Mouse (Mus musculus) lung, embryonic 15.5 days (tissue): ENCODE data around the gene Rftn1. TPM values are rescaled to one million over a fixed set of nuclear protein-coding genes. Genes with fewer than 3 reads are reported as not detected.

Experiments
- ATAC-seq: fragments of 200-750 bp; cut with Nextera tagmentation; 2 replicates; pipeline ENCODE4 v1.8.0; 2017; ENCODE audit warnings: moderate number of reproducible peaks, borderline replicate concordance; ENCODE audit not compliant: low FRiP score, low TSS enrichment; ENCODE audit errors: extremely low read depth
- H3K27ac ChIP-seq: fragments of 300-500 bp; sonication (generic); 2 replicates; pipeline ENCODE4 v1.5.1; 2015; ENCODE audit warnings: moderate library complexity, mild to moderate bottlenecking, inconsistent platforms
- H3K27me3 ChIP-seq: fragments of 300-500 bp; sonication (generic); 2 replicates; pipeline ENCODE4 v1.6.1; 2015; ENCODE audit warnings: inconsistent platforms
- H3K36me3 ChIP-seq: fragments of 300-500 bp; sonication (generic); 2 replicates; pipeline ENCODE4 v1.6.1; 2015; ENCODE audit warnings: inconsistent platforms
- H3K4me1 ChIP-seq: fragments of 300-500 bp; sonication (generic); 2 replicates; pipeline ENCODE4 v1.6.1; 2015; ENCODE audit warnings: inconsistent platforms
- H3K4me2 ChIP-seq: fragments of 300-500 bp; sonication (generic); 2 replicates; pipeline ENCODE4 v1.6.1; 2015; ENCODE audit warnings: inconsistent platforms, mild to moderate bottlenecking, moderate library complexity
- H3K4me3 ChIP-seq: fragments of 300-500 bp; sonication (generic); 2 replicates; pipeline ENCODE4 v1.5.1; 2015; ENCODE audit warnings: mild to moderate bottlenecking, inconsistent platforms
- H3K9ac ChIP-seq: fragments of 300-500 bp; sonication (generic); 2 replicates; pipeline ENCODE4 v1.6.1; 2015; ENCODE audit warnings: inconsistent platforms
- H3K9me3 ChIP-seq: fragments of 300-500 bp; sonication (generic); 2 replicates; pipeline ENCODE4 v1.6.1; 2016; ENCODE audit warnings: inconsistent platforms
- WGBS: fragments of 180-500 bp; shearing (Covaris S2); methylation state at CpG from one replicate; pipeline ENCODE4 v1.1.7; 2015; 5-methylcytosine and 5-hydroxymethylcytosine counted together
- polyA plus RNA-seq: library from polyadenylated mRNA; unstranded; fragments of >200 nt; fragmentation: Nextera tagmentation; extraction: Ambion mirVana; gene quantifications from 2 replicates; pipeline ENCODE4 v1.2.1, GENCODE M21; 2015

The Rftn1 gene
- polyA plus RNA-seq, 1 experiment from 2014 or later, result 18.4 TPM

DNA sequence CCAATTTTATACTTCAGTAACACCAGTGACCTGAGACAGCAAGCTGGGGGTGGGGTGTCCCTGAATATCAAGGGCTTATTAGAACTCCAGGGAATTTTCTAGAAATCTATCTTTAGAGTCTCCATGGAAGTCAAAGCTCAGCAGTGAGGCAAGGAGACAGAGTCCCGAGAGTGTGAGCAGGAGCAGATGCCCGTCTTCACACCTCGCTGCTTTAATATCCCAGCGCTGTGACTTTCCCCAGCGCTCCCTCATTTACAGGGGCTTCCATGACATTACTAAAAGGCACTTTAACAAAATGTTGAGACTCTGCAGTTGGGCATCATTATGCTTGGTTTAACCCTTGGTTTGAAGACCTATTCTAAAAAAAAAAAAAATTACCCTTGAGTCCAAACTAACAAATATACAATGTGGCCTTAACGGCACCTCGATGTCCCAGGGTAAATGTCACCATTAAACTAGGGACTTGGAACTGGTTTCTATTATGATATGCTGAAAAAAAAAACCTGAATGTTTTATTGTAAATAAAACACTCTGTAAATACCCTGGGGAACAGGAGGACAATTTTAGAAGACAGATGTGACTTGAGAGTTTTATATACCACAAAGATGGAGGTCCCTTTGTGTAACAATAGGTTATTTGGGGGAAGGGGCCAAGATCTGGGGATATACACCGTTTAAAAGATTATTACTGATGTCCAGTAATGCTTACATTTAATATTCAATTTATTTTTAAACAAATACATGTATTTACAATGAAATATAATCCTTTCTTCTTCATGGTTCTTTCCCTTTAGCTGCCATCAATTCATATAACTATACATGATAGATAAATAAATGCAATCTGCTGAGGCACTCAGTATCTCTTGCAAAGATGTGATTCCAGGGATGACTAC lies 123.4 kb downstream of the Rftn1 start:
- WGBS, result 87% methylated on average over 8 of the region's 8 CpGs

GRCm38 (mm10) chr17:50063832-50064627 lies 126.4 kb downstream of the Rftn1 start:
- 77% methylated on average over 13 of the region's 13 CpGs for WGBS
- H3K9ac ChIP-seq, result no peak overlapping the region
- H3K4me1 ChIP-seq, result no peaks in the 10 kb centered on the region
- no peak overlapping the region for H3K4me2 ChIP-seq
- no peak overlapping the region for H3K4me3 ChIP-seq
- H3K27me3 ChIP-seq, result no peaks in the 10 kb centered on the region
- ATAC-seq, result no peak
- no peaks in the 10 kb centered on the region for H3K36me3 ChIP-seq
- no peaks in the 10 kb centered on the region for H3K9me3 ChIP-seq
- no peak overlapping the region for H3K27ac ChIP-seq

More for the DNA sequence above, 123.4 kb downstream of the Rftn1 start:
- Histone ChIP-seq H3K36me3 (no peaks in the 10 kb centered on the region), H3K4me1 (0 out of 2 replicates have a peak, but pooled peaks cover 6% of the 10 kb centered on the region), H3K4me3 (no peak overlapping the region), H3K9ac (no peak overlapping the region), H3K27me3 (no peaks in the 10 kb centered on the region), H3K27ac (no peak overlapping the region), H3K9me3 (no peaks in the 10 kb centered on the region), H3K4me2 (no peak overlapping the region)
- ATAC-seq, result no peak

DNA sequence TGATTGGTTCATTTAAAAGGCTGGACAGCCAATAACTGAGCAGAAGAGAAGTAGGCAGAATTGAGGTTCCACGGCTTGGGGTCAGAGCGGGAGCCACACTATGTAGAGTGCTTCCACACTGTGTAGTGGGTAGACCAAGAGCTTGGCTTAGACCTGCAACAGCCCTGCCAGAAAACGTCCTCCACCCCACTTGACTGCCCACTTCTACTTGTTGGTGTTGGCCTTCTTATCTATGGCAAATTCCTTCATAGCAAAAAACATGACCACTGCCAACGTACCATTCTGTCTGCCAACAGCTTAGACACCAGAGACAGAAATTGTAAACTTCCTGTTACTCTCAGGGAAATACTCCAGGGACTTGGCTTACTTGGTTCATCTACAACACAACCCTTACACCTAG lies 127.8 kb downstream of the Rftn1 start:
- Histone ChIP-seq H3K4me3 (no peak overlapping the region), H3K9ac (no peak overlapping the region), H3K4me2 (no peak overlapping the region), H3K27ac (no peak overlapping the region; the same call in 1 of the 2 replicates), H3K27me3 (no peaks in the 10 kb centered on the region), H3K4me1 (no peaks in the 10 kb centered on the region), H3K36me3 (no peaks in the 10 kb centered on the region), H3K9me3 (no peaks in the 10 kb centered on the region)
- no peak for ATAC-seq
- WGBS, result 49% methylated on average over 4 of the region's 4 CpGs

DNA sequence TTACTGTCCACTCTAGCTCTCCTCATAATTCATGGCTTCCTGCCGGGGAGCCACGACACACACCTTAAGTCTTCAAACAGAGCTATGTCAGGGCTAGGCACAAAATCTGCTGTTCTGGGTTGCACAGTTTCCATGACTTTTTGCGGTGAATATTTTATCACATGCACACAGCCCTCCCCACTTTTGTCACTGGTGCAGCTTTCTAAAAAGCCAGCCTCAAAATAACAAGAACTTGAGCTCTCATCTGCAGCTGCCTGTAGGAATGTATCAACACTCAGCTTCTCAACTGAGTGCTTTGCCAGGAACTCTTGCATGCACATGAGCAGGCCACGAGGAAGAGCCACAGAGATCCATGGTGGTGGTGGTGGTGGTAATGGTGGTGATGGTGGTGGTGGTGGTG lies 129.0 kb downstream of the Rftn1 start:
- H3K9me3 ChIP-seq, result no peaks in the 10 kb centered on the region
- no peak overlapping the region for H3K9ac ChIP-seq
- no peaks in the 10 kb centered on the region for H3K27me3 ChIP-seq
- no peak overlapping the region for H3K4me3 ChIP-seq
- 82% methylated on average over 4 of the region's 4 CpGs for WGBS
- no peak overlapping the region for H3K4me2 ChIP-seq
- ATAC-seq, result no peak
- no peaks in the 10 kb centered on the region for H3K4me1 ChIP-seq
- no peaks in the 10 kb centered on the region for H3K36me3 ChIP-seq
- H3K27ac ChIP-seq, result no peak overlapping the region

DNA sequence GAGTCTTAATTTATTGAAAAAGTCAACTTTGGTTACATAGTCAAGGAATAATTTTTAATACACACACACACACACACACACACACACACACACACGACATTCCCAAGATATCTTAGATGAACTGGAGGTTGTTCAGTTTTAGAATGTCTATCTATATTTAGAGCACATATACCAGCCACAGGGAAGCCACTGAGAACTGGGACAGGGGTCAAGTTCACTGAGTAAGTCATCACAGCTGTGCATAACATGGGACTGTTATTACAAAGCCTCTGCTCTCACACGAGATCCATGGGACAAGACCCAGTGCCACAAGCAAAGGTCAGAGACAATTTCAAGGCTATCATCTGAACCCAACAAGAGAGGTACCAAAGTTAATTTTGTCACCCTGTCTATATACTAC lies 130.3 kb downstream of the Rftn1 start:
- ATAC-seq, result no peak
- WGBS, result 55% methylated on average over 2 of the region's 2 CpGs

GRCm38 (mm10) chr17:50059417-50059816 lies 131.1 kb downstream of the Rftn1 start:
- ATAC-seq, result no peak
- H3K27ac ChIP-seq, result no peak overlapping the region
- H3K9ac ChIP-seq, result no peak overlapping the region
- 79% methylated on average over 5 of the region's 5 CpGs for WGBS
- H3K27me3 ChIP-seq, result no peaks in the 10 kb centered on the region
- H3K4me3 ChIP-seq, result no peak overlapping the region
- no peaks in the 10 kb centered on the region for H3K36me3 ChIP-seq
- H3K4me2 ChIP-seq, result no peak overlapping the region
- no peaks in the 10 kb centered on the region for H3K4me1 ChIP-seq
- no peaks in the 10 kb centered on the region for H3K9me3 ChIP-seq

More for the DNA sequence above, 130.3 kb downstream of the Rftn1 start:
- Histone ChIP-seq H3K27me3 (no peaks in the 10 kb centered on the region), H3K27ac (no peak overlapping the region), H3K9me3 (no peaks in the 10 kb centered on the region), H3K36me3 (no peaks in the 10 kb centered on the region), H3K4me1 (no peaks in the 10 kb centered on the region), H3K4me3 (no peak overlapping the region), H3K4me2 (no peak overlapping the region), H3K9ac (no peak overlapping the region)

- H3K27ac ChIP-seq, result no peak overlapping the region
- H3K9me3 ChIP-seq, result no peaks in the 10 kb centered on the region
- ATAC-seq, result no peak
- no peaks in the 10 kb centered on the region for H3K36me3 ChIP-seq
- 80% methylated on average over 16 of the region's 16 CpGs for WGBS
- no peaks in the 10 kb centered on the region for H3K4me1 ChIP-seq
- H3K4me3 ChIP-seq, result no peak overlapping the region
- H3K9ac ChIP-seq, result no peak overlapping the region
- H3K27me3 ChIP-seq, result no peaks in the 10 kb centered on the region
- no peak overlapping the region for H3K4me2 ChIP-seq
These were observed 135.2 kb downstream of the Rftn1 start for GRCm38 (mm10) chr17:50055154-50055756.

DNA sequence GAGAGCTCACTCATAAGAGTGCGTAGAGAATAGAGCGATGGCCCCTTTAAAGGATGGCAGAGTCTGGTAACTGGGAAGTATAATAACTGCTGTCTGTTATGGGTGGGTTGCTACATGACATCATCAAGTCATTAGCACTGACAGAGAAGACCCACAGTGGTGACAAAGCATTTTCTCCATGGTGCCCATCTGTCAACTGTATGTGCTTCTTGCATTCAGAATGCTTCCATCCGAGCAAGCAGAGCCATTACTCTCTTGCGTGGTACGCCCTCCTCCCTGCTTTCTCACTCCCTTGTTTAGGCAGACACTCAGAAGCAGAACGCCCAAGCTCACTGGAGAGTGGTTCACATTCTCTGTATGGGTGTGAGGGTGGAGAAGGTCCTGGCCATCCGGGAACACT lies 135.9 kb downstream of the Rftn1 start:
- no peak overlapping the region for H3K4me2 ChIP-seq
- H3K27me3 ChIP-seq, result no peaks in the 10 kb centered on the region
- H3K27ac ChIP-seq, result no peak overlapping the region
- H3K9ac ChIP-seq, result no peak overlapping the region
- no peaks in the 10 kb centered on the region for H3K4me1 ChIP-seq
- no peak overlapping the region for H3K4me3 ChIP-seq
- H3K9me3 ChIP-seq, result no peaks in the 10 kb centered on the region
- 89% methylated on average over 7 of the region's 7 CpGs for WGBS
- no peaks in the 10 kb centered on the region for H3K36me3 ChIP-seq
- no peak for ATAC-seq

- no peak overlapping the region for H3K4me3 ChIP-seq
- H3K4me1 ChIP-seq, result no peaks in the 10 kb centered on the region
- H3K36me3 ChIP-seq, result no peaks in the 10 kb centered on the region
- 91% methylated on average over 1 of the region's 1 CpGs for WGBS
- no peak overlapping the region for H3K9ac ChIP-seq
- no peak overlapping the region for H3K27ac ChIP-seq
- H3K27me3 ChIP-seq, result no peaks in the 10 kb centered on the region
- no peaks in the 10 kb centered on the region for H3K9me3 ChIP-seq
- no peak for ATAC-seq
- H3K4me2 ChIP-seq, result no peak overlapping the region
These were observed 136.5 kb downstream of the Rftn1 start for GRCm38 (mm10) chr17:50053961-50054360.

GRCm38 (mm10) chr17:50052741-50053468 lies 137.6 kb downstream of the Rftn1 start:
- WGBS, result 26% methylated on average over 7 of the region's 7 CpGs
- Histone ChIP-seq H3K9me3 (no peaks in the 10 kb centered on the region), H3K4me1 (no peaks in the 10 kb centered on the region), H3K9ac (no peak overlapping the region), H3K27ac (no peak overlapping the region), H3K4me3 (no peak overlapping the region), H3K27me3 (no peaks in the 10 kb centered on the region), H3K4me2 (no peak overlapping the region), H3K36me3 (no peaks in the 10 kb centered on the region)
- no peak; the same call in 1 of the 2 replicates for ATAC-seq

DNA sequence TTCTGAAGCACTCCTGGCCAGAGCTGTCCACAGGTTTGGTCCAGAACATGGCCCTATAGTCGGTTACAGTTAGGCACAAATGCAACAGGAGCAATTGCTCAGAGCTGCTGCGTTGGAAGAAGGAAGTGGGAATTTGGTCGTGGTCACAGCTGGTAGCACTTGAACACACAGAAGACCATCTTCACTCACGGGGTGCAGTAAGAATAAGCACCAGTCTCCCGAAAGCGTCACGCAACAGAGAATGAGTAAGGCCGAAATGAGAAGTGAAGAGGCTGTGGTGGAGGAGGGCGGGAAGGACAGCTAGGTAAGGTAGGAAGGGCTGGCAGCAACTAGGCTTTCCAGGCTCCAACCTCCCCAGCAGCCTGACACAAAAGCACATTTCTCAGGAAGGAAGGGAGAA lies 140.0 kb downstream of the Rftn1 start:
- no peak overlapping the region for H3K4me2 ChIP-seq
- no peak for ATAC-seq
- no peak overlapping the region for H3K4me3 ChIP-seq
- WGBS, result 84% methylated on average over 9 of the region's 9 CpGs
- no peaks in the 10 kb centered on the region for H3K36me3 ChIP-seq
- H3K4me1 ChIP-seq, result no peaks in the 10 kb centered on the region
- no peak overlapping the region for H3K9ac ChIP-seq
- H3K27me3 ChIP-seq, result no peaks in the 10 kb centered on the region
- H3K9me3 ChIP-seq, result no peaks in the 10 kb centered on the region
- H3K27ac ChIP-seq, result no peak overlapping the region
